Mouse (Mus musculus): ENCODE measurements around the gene A630095N17Rik. TPM values are rescaled to one million over a fixed set of nuclear protein-coding genes. Genes with fewer than 3 reads are reported as not detected.

Gene A630095N17Rik
- not detected in 2 replicates for polyA plus RNA-seq (2012; rRNA removed)

DNA sequence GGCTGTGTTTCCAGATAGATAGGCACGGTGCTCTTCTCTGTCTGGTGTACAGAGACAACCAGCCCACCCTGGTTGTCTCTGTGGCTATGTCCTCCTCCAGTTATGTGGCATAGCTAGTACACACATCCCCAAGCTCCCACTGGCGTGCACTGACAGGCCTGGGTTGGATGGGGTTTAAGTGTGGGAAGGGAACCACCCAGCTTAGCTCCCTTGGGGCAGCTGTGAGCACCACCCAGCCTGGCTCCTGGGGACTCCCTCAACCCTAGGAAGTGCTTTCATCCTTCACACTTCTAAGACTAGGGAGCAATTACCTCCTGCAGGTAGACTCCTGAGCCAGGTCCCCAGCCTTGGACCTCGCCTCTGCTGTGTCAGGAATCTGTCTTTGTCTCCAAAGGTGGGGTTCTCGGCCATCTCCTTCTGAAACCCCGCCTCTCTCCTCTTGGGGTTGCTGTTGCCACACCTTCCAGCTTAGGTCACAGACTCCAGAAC, at the start of gene A630095N17Rik:
TSS of gene A630095N17Rik (minus strand) at position 439 of the 489 bp plus-strand sequence.
- no peak for DNase-seq (ENCODE audit: low read depth, low spot score)
- 69% methylated on average over 5 of the region's 5 CpGs for WGBS

DNA sequence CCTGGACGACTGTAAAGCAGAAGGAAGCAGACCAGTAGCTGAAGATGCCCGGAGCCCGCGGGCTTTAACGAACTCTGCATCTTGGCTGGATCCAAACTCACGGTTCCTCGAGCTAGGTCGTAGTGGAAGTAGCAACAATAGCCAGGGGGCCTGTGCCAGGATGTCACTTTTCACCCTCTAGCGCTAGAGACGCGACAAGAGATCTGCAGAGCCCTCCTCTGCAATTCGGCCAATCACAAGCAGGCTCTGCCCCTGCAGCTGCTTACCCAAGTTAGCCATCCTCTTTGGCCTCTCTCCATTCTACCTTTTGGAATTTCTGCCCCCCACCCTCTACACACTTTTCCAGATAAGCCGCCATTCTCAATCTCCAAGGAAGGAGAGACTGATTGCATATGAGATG, 46.3 kb upstream of the A630095N17Rik start, which contains the start of gene Resp18:
TSS of gene Resp18 (minus strand) at position 188 of the 400 bp plus-strand sequence.
- WGBS, result 15% methylated on average over 13 of the region's 13 CpGs
- no peak for DNase-seq (ENCODE audit: low read depth, low spot score)

DNA sequence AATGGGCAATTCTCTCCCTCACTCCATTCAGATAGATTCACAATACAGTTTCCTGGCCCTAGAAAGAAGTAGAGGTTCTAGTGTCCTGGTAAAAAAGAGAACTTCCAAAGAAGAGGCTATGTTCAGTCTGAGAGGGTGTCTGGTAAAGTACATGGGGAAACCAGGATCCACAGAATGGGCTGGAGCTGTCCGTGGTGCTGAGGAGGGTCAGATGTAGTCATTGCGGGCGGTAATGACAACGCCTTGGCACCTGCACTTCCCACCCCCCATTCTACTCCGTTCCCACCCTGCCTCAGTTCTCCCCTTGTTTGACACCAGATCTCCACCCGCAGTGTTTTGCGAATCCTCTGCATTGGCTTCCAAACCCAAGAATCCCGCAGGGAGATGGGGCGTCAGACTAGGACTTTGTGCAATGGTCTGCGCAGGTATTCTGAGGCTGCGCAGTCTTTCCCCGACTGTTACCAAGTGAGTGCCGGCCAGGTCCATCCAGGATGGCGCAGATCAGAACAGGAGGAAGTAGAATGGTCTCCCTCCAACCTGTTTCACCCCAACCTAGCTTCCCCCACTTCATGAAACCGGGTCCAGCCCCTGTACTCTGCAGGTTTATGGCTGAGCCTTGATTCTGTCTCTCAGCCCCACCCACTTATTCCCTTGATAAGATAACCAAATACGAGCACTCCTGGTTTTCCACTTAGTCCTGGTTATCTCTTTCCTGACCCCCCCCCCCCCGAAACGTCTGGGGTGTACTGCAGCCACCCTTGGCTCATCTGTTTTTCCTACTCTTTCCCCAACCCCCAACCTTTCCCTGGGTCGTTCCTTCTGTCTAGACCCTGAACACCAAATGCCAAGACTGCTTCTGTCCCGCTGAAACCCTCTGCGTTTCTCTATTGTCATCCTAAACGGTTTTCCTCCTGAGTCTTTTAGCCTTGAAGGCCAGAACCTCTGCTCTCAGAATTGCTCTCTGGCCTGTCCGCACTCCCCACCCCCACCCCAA, 45.6 kb upstream of the A630095N17Rik start:
- DNase-seq (ENCODE audit: low read depth, low spot score), result peak; percentile 21
- WGBS, result 11% methylated on average over 23 of the region's 23 CpGs

DNA sequence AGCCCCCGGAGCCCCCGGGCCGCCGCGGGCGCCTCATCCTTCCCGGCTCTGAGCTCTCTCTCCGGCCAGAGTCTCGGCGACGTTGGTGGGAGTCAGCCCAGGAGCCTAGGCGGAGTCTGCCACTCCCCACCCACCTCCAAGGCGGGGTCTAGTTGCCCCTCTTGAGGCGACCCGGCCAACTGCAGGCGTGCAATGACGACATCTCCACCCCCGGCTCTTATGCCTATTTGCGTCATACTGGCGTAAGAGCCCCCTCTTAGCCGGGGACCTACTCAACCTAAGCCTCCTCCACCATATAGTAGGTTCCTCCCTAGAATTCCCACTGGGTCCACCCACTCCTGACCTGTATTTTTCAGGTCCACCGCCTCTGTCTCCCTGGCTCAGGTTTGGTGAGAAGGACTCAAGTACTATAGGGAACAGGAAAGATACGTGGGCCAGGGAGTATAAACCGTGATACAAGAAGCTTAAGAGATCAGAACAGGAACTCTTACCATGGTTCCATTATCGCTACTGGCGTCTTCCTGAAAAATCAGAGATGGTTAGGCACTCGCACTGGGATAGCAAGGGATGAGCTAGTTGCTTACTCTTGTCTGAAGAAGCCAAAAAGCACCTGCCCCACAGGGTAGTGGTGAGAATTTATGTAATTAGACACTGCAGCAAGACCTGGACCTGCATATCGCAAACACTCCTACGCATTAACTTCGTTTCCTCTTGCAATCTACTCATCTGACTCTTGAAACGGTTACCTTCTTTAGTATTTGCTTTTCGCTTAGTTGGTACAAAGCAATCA, 32.4 kb upstream of the A630095N17Rik start, which contains the start of gene Ptprn:
TSS of gene Ptprn (minus strand) at position 412 of the 790 bp plus-strand sequence.
- WGBS, result 14% methylated on average over 32 of the region's 32 CpGs
- no peak for DNase-seq (ENCODE audit: low read depth, low spot score)

DNA sequence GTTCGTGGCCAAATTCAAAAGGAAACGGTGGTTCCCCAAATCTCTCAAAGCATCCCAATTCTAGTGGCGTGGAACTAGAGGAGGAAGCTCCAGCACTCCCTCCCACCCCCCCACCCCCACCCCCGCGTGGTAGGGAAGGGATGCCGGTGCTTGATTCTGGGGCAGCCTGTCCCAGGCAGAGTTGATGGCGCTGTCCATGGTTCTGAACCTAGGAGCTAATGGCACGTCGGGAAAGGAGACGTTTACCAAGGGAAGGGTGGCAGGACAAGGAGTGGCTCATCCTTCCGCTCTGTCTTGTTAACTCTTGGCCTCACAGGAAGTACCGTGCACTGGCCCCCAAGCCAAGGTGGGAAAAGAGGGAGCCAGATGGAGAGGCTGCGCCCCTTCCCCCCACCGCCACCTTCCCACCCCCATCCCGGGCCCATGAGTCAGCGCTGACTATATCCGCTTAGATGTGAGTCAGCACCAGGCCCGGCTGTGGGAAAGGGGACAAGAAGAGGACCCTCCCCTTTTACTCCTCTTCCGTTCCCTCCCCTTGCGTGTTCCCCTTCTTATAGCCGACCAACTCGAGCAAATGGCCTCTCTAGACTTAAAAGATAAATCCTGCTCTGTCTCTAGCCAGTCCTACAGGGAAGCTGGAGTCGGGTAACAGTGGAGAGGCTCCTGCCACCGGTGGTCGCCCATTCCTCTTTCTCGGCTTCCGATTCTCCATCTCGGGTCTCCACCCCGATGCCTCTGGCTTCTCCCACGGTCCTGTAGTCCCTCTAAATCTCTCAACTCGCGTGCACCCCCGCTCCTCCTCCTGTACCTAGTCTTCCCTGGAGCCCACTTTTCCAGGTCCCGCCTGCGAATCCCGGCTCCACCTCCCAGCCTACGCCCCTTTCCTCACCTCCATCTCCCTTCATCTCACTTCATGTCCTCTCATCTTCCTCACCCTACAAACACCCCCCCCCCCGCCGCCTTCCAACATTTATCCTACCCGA, 31.4 kb upstream of the A630095N17Rik start:
- DNase-seq (ENCODE audit: low read depth, low spot score), result peak; percentile 35
- 4% methylated on average over 40 of the region's 40 CpGs for WGBS

DNA sequence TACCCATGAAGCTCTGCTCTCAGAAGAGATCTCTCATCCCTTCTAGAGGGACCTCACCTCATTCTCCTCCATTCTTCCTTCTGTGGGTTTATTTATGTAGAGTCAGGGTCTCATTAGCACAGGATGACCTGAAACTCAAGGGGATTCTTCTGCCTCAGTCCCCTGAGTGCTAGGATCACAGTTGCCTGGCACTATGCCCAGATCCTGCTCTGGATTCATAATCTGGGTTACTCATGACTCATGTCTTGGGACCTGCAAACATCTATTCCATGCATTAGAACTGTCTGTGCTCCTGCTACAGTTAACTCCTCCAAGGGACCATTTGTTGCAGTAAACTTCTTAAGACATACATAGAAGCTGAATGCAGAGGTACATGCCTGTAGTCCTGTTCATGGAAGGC, 29.4 kb upstream of the A630095N17Rik start:
- no peak for DNase-seq (ENCODE audit: low read depth, low spot score)

DNA sequence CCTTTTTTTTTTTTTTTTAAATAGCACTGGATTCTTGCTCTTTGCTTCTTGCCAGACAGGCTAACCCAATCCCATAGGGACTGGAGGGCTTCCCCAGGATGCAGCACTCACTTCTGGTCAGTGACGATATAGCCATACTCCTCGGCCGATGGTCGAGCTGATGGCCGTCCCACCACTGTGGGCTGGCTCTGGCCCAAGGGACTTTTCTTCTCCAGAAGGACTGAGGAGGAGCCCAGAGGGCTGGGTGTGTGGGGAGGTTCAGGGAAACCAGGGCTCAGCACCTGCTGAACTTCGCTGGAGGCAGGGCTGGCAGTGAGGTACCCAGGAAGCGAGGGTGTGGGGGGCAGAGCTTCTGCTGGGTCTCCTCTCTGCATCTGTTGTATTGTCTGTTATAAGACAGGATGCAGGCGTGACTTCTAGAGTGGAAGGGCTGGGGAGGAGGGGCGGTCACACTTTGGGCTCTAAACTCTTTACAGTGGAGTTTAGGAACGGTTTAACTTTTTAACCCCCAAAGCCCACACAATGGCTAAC, 23.7 kb upstream of the A630095N17Rik start:
- WGBS, result 46% methylated on average over 10 of the region's 10 CpGs
- DNase-seq (ENCODE audit: low read depth, low spot score), result no peak

DNA sequence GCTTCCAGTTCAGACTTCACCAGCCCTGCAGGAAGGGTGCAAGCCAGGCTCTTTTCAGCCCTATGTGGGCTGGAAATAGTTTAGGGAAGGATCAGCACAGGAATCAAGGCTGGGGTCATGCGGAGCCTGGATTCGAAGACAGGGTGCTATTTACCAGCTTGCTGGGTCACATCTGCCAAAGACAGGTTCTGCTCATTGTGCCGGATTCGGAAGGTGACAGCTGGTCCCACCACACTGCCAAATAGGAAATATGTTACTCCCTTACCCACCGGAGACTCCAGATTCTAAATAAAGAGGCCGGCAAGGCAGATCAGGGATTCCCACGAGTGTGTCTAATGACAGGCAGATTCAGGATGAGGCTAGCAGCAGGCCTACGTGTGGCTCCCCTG, 22.7 kb upstream of the A630095N17Rik start:
- DNase-seq (ENCODE audit: low read depth, low spot score), result no peak
- 73% methylated on average over 8 of the region's 8 CpGs for WGBS

DNA sequence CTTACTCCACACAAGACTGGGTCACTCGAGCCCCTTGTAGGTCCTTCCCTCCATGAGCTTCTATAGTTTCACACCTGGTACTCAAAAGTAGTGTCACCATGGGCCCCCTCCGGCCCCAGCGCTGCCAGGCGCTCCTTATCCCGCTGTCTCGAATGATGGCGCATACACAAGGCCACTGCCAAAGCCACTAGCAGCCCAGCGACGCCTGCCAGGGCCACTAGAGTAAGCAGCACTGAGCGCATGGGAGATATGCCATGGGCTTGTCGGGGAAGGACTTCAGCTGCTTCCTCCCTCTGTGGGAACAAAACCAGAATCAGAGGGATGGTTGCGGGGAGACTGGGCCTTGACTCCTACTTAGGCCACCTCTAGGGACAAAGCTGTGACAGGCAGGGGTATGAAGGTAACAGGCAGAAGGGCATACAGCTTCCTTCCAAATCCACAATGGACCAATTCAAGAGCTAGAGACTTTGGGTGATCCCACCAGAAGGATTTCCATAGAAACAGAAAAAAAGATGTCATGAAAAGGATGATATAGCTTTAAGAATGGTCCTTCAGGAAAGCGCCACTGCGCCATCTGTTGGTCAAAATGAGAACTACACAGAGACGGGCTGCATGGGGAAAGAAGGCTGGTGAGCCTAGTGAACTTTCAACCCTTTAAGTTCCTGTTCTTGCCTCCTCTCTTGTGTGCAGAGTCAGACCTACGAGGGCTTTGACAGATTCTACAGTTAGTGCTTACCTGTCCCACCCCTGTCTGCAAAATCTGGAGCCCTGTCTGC, 22.1 kb upstream of the A630095N17Rik start:
- DNase-seq (ENCODE audit: low read depth, low spot score), result no peak
- WGBS, result 63% methylated on average over 16 of the region's 16 CpGs

DNA sequence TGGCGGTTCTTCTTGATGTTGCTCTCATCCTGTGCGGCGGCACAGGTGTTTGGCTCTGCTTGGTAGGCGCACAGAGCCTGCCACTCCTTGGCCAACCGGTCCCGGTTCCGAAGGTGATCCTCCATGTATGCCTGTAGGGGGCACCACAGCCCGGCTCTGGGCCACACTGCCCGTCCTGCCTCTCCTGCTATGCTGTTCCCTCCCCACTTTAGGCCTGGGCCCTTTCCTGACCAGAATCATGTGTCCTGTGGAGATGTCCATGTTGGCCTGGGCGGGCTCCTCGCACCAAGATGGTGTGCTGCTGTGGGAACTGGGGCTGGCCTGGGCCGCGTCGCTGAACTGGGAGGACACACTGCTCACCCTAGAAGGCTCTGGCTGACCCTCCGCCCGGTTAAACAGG, 21.1 kb upstream of the A630095N17Rik start:
- 82% methylated on average over 16 of the region's 16 CpGs for WGBS
- DNase-seq (ENCODE audit: low read depth, low spot score), result no peak

DNA sequence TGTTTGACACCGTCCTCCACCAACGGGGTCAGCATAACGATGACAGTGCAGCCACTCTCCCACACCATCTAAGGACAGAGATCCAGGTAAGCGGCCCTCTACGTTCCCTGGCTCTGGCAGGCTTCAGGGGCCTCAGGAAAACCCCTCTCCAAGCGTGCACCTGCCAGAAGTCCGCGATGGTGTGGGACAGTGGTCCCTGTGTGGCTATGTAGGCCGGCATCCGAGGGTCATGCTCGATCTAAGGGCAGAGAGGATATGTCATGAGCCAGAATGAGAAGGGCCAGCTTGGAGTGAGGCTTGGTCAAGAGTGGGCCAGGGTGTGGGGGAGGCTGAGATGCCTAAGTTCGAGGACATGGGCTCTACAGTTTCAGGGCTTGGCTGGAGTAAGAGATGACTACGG, 20.4 kb upstream of the A630095N17Rik start:
- no peak for DNase-seq (ENCODE audit: low read depth, low spot score)
- WGBS, result 74% methylated on average over 13 of the region's 13 CpGs

DNA sequence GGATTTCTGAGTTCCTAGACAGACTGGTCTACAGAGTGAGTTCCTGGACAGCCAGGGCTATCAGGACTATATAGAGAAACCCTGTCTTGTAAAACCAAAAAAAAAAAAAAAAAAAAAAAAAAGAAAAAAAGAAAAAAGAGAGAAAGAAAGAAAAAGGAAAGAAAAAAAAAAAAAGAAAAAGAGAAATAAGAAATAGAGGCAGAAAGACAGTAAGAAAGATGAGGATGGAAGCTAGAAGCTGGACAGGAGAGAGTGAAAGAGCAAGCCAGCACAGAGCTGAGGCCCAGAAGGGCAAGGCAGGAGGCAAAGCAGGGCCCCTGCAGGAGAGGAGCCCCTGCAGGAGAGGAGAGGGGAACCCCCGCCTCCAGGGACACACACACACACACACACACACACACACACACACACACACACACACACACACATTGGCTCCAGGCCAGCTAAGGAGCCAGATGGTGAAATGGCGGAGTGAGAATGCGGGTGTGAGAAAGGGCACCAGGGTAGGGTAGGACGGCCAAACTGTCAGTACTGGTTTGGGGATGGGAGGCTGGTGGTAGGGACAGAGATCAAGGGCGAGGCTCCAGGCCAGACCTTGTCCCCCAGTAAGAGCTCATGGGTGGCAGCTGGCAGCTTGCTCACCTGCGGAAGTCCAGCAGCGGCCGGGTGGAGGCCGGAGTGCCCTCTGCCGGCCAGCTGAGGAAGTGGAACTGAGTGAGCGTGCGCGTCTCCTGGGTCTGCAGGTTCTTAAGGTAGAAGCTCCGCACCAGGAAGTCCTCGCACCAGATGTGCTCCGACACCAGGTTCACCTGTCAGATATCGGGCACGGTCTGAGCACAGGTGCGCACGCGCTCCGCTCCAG, 19.4 kb upstream of the A630095N17Rik start:
- 2% methylated on average over 21 of the region's 22 CpGs for WGBS
- DNase-seq (ENCODE audit: low read depth, low spot score), result no peak

DNA sequence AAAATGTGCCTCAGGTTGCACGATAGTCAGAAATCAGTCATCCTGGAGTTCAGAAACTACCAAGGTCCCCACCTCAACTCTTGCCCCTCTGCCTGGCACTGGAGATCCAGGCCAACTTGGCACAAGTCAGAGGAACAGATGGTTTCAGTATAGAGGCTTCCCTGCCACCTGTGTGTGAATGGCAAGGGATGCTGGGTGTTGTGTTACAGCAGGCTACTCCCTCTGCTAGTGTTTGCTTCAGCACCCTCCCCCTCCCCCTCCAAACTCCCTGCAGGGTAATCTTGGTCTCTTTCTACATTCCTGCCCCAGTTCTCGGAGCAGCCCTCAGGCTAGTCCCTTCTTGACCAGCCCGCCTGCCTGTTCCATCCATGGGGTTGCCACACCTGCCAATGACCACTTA, 18.6 kb upstream of the A630095N17Rik start:
- WGBS, result 89% methylated on average over 3 of the region's 3 CpGs
- DNase-seq (ENCODE audit: low read depth, low spot score), result no peak

DNA sequence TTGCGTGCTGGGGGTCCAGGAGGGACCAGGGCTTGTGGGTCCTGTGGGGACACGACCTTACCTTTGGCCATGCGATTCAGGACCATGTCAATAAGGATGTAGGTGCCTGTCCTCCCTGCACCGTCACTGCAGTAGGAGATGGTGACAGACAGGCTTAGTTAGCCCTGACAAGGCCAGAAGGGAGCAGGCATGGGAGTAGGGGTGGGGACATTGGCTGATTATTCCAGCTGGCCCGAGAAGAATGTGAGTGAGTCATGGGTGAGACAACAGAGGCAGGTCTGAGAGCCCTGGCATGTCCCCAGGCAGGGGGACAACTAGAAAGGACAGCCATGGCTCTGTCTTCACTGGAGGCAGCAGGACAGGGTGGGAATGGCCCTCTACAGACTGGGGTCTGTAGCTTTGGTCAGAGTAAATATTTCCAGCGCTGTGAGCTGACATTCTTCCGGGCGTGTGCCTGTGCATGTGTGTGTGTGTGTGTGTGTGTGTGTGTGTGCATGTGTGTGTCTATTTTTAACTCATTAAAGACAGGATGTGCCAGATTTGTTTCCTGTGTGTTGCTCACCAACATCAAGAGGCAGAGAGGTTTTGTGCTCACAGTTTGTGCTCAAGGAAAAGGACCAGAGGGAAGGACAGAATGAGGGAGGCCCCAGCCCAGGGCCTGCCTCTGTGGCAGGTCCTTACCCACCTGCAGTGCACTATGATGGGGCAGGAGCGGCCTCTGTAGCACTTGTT, 16.3 kb upstream of the A630095N17Rik start:
- DNase-seq (ENCODE audit: low read depth, low spot score), result no peak
- WGBS, result 33% methylated on average over 9 of the region's 9 CpGs

DNA sequence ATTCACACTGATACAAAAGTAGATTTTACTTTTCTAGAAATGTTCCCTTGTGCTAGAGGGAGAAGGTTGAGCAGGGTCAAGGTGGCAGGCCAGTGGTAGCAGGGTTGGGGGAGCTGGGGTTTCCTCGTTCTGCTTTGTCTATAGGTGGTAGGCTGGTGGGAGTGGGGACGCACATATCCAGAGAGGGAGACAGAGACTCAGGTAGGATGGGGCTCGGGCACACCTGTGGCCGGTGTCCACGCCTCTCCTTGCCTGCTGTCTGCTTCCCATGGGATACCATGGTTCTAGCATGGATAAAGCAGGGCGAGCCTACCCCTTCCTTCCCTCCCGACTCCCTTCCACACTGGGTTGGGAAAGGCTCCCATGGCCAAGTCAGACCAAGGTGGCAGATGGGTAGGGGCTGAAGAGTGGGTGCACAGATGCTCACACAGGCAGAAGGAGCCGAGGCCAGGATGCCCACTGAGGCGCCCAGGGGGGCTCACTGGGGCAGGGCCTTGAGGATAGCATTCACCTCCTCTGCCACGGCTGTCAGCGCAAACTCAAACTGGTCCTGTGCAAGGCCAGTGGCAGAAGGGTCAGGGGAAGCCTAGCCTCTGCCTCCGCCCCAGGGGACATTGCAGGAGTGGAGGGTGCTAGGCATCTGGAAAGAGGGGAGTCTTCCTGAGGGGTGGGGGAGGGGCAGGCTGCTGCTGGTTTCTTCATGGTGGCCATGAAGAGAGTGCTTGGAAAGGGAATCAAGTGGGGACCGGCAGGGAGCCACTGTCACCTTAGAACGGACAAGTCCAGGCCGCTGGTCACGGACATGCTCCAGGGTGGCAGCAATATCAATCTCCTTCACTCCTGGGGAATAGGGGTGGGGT, 15.4 kb upstream of the A630095N17Rik start:
- 84% methylated on average over 16 of the region's 16 CpGs for WGBS
- DNase-seq (ENCODE audit: low read depth, low spot score), result no peak

DNA sequence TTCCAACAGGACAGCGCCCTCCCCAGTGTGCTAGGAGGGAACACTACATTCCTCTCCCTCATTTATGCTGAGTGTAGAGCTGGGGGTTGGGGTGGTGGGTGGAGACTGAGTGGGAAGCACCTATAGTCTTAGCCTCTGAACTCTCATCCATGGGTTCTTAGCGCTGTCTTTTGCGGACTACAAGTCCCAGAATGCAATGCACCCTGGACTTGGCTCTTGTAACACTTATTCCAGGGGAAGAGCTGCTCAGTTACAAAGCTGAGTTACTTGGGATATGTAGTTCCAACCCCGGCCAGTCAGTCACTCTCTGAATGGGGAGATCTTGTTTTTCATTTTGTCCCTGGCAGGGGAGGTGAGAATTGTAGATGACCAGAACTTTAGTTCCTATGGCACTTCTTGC, 12.9 kb upstream of the A630095N17Rik start:
- no peak for DNase-seq (ENCODE audit: low read depth, low spot score)
- 41% methylated on average over 4 of the region's 4 CpGs for WGBS
